Mouse (Mus musculus): ENCODE measurements around the gene Slc12a5.
A peak's percentile ranks its signal among the peaks of the same experiment; 100 is the strongest.

Slc12a5 gene

DNA sequence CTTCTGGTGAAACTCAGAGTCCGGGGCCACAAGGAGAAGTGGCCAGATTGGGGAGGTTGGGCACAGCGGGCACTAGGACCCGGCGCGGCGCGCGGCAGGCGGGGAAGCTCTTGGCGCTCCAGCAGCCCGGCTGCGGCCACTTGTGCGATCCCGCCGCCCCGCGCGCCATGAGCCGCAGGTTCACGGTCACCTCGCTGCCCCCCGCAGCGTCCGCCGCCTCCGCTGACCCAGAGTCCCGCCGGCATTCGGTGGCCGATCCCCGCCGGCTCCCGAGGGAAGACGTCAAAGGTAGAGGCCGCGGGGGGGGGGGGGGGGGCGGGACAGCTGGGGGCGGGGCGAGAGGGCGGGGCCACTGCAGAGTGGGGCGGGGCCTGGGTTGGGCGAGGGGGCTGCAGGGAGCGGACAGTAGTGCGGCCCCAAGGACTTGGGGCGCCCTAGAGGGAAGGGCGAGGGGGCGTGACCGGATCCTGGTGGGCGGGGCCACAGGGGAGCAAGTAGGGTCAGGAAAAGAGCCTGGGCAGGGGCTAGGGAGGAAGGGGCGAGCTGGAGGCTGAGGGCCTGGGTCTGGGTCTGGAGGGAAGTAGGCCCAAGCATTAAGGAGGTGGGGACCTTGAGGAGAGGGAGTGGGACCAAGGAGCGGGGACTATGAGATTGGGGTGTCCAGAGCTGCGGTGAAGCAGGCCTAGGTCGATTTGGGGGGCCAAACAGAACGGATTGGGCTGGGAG, at the start of gene Slc12a5:
TSS of gene Slc12a5 (plus strand) at position 87 of the 726 bp plus-strand sequence.
- no peak for DNase-seq (ENCODE audit: low read depth, low spot score)

GRCm38 (mm10) chr2:164911086-164912048, 49.2 kb upstream of the Slc12a5 start, which contains the start of gene Zfp335:
Gene Zfp335, minus strand, starts transcription at chr2:164911757.
- peak; percentile 86 for DNase-seq (ENCODE audit: low read depth, low spot score)

DNA sequence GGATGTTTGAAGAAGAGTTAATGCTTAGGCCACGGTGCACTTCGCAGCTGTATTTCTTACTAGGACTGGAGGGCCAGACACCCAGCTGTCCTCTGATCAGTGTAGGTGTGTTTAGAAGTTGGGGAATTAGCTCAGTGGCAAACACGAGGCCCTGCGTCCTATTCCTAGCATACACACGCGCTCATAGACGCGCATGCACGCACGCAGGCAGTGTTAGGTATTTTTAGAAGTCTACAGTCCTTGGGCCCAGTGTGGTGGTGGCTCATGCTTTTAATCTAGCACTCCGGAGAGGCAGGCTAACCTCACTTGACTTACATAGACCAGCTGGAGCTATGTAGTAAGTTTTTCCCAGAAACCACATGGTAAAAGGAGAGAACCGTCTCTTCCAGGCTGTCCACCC, 48.5 kb upstream of the Slc12a5 start:
- DNase-seq (ENCODE audit: low read depth, low spot score): no peak

DNA sequence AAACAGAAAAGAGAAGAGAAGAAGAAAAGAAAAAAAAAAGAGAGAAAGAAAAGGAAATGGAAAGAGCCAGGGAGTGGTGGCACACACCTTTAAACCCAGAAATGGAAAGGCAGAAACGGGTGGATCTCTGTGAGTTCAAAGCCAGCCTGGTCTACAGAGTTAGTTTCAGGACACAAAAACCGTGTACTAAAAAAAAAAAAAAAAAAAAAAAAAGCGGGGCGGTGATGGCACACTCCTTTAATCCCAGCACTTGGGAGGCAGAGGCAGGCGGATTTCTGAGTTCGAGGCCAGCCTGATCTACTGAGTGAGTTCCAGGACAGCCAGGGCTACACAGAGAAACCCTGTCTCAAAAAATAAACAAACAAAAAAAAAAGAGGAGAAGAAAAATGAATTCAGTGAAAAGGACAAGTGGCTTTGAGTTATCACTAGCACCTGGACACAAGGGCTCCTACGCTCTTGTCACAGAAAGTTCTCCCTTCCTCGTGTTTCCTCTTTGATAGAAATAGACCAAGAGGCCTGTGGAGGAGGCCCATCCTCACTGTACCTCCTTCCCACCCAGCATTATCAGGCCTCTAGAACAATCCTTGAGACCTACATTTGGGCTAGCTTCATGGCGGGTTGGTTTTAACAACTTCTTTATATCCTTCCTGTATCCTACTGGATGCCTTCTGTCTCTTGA, 47.7 kb upstream of the Slc12a5 start:
- DNase-seq (ENCODE audit: low read depth, low spot score): no peak

DNA sequence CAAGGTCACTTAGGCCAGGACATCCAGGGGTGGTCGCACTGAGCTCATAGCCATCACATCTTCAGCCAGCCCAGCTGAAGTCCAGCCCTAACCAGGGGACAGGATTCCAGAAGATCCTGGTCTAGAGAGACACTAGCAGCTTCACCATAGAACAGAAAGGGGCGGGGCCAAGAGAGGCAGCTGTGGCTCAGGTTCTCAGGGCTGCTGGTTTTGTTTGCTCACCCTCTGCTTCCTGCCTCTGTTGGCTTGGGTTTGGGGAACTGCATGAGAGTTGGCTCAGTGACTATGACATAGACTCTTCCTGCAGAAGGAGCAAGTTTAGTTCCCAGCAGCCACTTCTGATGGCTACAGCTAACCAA, 47.2 kb upstream of the Slc12a5 start:
- DNase-seq (ENCODE audit: low read depth, low spot score): no peak

DNA sequence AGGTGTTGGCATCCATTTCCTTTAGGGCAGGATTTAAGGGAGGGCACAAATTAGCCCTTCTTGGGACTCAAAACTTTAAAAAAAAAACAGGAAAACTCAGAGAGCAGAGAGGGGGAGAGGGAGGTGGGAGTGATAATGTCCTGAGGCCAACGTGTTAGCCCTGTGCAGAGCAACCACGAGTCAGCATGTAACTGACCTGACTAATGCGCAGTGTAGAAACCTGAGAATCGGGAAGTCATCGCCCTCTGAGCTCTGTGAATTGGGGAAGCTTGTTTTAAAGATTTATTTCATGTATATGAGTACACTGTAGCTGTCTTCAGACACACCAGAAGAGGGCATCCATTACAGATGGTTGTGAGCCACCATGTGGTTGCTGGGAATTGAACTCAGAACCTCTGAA, 43.8 kb upstream of the Slc12a5 start:
- no peak for DNase-seq (ENCODE audit: low read depth, low spot score)

DNA sequence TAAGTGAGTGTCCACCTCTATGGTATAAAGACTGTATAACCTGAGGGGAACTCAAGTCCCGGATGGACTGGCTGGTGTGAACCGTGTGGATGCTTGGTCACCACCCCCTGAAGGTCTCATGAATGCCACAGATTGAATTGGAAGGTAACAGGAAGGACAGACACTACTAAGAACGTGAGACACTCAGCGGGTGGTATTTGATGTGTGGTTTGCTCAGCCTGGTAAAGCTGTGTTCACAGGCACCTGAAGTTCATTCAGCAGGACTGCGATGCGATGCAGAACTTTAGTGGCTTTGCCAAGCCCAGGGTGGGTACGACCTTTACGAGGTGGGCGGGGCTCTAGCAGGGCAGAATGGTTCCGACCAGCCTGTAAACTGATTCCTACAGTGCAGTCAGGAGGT, 43.2 kb upstream of the Slc12a5 start:
- no peak for DNase-seq (ENCODE audit: low read depth, low spot score)

GRCm38 (mm10) chr2:164918325-164918724, 42.3 kb upstream of the Slc12a5 start:
- DNase-seq (ENCODE audit: low read depth, low spot score): no peak

DNA sequence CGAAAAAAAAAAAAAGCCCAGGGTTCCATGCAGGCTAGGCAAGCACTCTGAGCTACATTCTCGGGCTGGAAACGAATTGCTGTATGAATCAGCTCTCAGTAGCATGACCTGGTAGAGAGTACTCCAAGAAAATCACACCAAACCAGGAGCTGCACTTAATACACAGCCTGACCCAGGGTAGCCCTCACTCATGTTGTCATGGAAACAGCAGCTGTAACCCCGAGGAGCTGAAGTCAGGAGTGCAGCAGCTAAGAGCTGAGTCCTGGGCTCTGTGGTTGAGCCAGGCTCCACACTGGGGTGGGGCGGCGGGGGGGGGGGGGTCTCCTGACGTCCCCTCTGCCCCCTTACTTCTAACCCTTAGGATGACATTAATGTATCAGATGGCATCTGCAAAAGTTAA, 38.6 kb upstream of the Slc12a5 start:
- no peak for DNase-seq (ENCODE audit: low read depth, low spot score)

- no peak for DNase-seq (ENCODE audit: low read depth, low spot score)
Measured at GRCm38 (mm10) chr2:164923291-164923690, 37.3 kb upstream of the Slc12a5 start.

- DNase-seq (ENCODE audit: low read depth, low spot score): no peak
Measured at GRCm38 (mm10) chr2:164924100-164924857, 36.3 kb upstream of the Slc12a5 start.

DNA sequence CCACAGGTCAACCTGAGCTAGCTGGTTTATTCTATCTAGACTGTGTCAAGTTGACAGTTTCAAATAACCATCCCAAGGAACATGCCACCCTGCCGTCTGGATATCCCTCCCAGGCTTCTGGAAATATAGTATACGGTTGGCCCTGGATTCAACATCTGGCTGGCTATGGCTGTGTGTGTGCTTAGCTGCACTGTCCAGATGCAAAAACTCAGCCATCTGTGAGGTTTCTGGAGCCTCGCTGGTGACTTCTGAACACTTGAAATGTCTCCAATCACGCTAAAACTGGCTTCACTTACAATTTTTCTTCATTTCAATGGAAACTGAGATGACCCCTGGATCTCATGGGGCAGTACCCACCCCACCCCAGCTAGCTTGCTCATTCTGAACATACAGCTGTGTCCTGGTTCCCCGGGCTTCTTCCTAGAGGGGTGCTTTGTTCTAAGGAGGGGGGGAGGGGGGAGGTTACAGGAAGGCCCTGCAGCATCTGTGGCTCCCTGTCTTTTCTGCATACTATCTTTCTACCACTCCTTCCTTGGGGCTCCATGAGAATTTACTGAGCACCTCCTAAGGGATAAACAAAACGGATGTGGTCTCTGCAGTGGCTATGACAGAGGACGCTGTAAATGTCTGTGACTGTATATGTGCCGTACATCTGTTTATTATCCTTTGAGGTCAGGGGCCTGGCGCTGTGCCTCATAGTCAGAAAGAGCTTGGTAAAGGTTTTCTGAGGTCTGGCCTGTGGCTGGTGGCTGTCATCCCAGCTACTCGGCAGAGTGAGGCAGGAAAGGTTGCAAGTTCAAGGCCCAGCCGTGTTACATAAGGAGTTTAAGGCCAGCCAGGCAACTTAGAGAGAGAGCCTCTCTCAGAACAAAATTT, 29.7 kb upstream of the Slc12a5 start:
- no peak for DNase-seq (ENCODE audit: low read depth, low spot score)

DNA sequence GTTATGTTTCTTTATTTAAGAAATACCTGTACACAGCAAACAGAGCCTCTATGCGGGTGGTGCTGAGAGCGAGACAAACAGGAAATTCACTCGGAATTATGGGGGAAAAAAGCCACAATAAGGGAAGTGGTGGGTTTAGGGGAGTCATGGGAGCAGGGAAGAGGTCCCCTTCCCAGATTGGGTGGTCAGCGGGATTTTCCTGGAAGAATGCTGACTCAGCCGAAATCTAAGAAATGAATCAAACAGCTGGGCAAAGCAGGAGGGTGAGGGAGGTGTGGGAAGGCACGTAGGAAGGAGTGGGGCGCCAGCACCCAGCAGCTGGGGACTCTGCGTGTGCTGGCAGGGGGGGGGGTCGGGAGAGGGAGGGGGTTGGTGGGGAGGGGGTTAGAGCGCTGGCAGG, 27.1 kb upstream of the Slc12a5 start:
- DNase-seq (ENCODE audit: low read depth, low spot score): no peak

GRCm38 (mm10) chr2:164935991-164936390, 24.6 kb upstream of the Slc12a5 start:
- no peak for DNase-seq (ENCODE audit: low read depth, low spot score)

DNA sequence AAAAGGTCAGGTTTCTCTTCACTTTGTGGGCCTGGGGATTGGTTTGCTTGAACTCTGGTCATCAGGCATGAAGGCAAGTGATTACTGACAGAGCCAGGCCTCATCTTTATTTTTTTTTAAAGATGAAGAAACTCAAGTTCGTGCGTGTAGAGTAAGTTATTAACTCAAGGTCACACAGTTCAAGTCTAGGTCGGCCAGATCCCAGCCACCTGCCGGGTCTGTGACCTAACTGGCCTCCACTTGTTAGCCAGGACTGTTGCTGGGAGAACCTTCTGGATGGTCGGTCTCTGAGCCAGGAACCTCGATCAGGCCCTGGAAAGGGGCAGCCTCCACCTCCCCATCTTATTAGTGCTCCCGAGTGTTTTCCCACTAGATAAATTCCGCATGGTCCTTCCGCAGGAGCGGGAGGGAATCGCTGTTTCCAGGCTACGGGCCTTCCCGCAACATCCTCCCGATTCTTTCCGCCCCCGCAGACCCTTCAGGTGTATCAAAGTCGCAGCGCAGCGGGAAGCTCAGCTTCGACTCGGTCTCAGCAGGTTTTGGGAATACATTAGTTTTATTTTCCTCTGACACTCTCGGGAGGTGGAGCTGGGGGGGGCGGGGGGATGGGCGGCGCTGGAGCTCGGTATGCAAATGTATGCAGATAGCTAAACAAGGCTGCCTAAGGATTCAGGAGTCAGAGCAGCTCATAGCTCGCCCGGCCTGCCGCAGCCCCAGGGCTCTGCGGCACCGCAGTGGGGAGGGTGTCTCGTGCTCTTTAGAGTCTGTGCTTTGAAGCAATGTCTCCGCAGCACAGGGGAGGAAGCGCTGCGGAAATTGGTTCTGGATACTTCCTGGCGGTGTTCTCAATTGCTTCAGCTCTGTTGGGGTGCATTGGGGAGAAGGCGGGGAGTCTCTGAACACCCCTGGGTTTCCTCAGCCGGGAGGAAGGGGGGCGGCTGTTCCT, 22.2 kb upstream of the Slc12a5 start:
- no peak for DNase-seq (ENCODE audit: low read depth, low spot score)

DNA sequence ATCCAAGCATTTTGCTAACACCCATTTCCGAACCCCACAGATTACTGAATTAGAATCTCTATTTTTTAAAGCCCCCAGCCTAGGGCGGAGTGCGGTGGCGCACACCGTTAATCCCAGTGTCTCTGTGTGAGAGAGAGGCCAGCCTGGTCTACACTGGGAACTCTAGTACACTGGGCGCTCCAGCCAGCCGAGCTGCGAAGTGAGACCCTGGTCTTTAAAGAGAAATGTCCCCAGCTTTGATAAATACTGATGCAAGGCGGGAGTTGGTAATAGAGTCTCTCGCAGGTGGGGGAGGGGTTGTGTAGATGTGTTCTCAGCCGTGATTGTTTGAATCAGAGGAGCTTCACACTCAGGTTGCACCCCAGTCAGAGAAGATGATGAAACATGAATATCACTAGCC, 21.5 kb upstream of the Slc12a5 start:
- no peak for DNase-seq (ENCODE audit: low read depth, low spot score)

DNA sequence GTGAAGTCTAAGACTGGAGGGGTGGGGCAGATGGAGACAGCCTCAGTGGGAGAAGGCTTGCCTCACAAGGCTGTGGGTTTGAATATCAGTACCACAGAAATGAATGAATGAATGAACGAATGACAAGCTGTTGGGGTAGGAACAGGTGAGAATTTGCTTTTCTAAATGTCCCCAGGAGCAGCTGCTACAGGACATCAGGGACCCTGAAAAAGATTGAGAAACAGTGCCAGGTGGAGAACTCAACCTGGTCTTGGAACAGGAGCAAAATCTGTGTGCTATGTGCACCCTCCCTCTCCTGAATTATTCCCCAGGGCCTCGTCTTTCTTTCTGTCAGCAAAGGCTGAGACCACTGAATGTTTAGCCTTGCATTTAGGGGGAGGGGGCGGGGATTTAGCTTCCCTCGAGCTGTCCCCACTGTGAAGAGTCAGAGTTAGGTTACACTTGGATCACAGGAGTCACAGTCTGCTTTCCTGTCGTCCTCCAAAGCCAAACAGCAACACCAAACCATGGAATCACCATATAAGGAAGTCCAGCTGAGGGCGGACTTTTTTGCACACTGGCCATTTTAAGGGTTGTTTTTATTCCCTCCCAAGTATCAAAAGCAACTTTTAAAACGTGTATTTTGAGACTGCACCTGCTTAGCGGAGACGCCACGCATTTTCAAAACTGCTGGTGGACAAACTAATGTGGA, 20.3 kb upstream of the Slc12a5 start, which contains the start of gene Mmp9:
TSS of gene Mmp9 (plus strand) at position 641 of the 691 bp plus-strand sequence.
- DNase-seq (ENCODE audit: low read depth, low spot score): no peak

GRCm38 (mm10) chr2:164942692-164943290, 17.8 kb upstream of the Slc12a5 start:
- no peak for DNase-seq (ENCODE audit: low read depth, low spot score)
